Mouse (Mus musculus) liver, embryonic 11.5 days (tissue): ENCODE results near the gene Mettl23. TPM values are rescaled to one million over a fixed set of nuclear protein-coding genes. Genes with fewer than 3 reads are reported as not detected.
"Not testable (repeated sequence)": the region's sequence is repeated elsewhere in the genome, so short reads cannot be mapped to it uniquely, and the experiment has no call there.

Experiments
- ATAC-seq: fragments of 200-750 bp; cut with Nextera tagmentation; replicated peaks from 2 replicates; pipeline ENCODE4 v1.8.0; 2017; ENCODE audit warnings: moderate number of reproducible peaks, mild to moderate bottlenecking, moderate TSS enrichment, moderate library complexity; ENCODE audit not compliant: low FRiP score
- DNase-seq: peaks from one replicate; pipeline ENCODE4 v3.0.0-alpha.2; 2017; ENCODE audit warnings: low spot score
- H3K27ac ChIP-seq: fragments of 300-500 bp; sonication (generic); 2 replicates; pipeline ENCODE4 v1.5.1; 2014; ENCODE audit warnings: mild to moderate bottlenecking, low read depth, low read length, control low read depth
- H3K27me3 ChIP-seq: fragments of 300-500 bp; sonication (generic); replicated peaks from 2 replicates; pipeline ENCODE4 v1.6.1; 2014; ENCODE audit warnings: low read length, mixed read lengths; ENCODE audit not compliant: control insufficient read depth, insufficient read depth
- H3K36me3 ChIP-seq: fragments of 300-500 bp; sonication (generic); 2 replicates; pipeline ENCODE4 v1.6.1; 2014; ENCODE audit warnings: mild to moderate bottlenecking, low read length, moderate library complexity, mixed read lengths; ENCODE audit not compliant: control insufficient read depth, insufficient read depth
- H3K4me1 ChIP-seq: fragments of 300-500 bp; sonication (generic); replicated peaks from 2 replicates; pipeline ENCODE4 v1.6.1; 2014; ENCODE audit warnings: low read length, mixed read lengths; ENCODE audit not compliant: control insufficient read depth, insufficient read depth
- H3K4me2 ChIP-seq: fragments of 300-500 bp; sonication (generic); 2 replicates; pipeline ENCODE4 v1.6.1; 2014; ENCODE audit warnings: mild to moderate bottlenecking, control low read depth, moderate library complexity
- H3K4me3 ChIP-seq: fragments of 300-500 bp; sonication (generic); 2 replicates; pipeline ENCODE4 v1.5.1; 2014; ENCODE audit warnings: low read depth, low read length, control low read depth
- H3K9ac ChIP-seq: fragments of 300-500 bp; sonication (generic); 2 replicates; pipeline ENCODE4 v1.6.1; 2014; ENCODE audit warnings: low read depth, low read length, control low read depth
- H3K9me3 ChIP-seq: fragments of 300-500 bp; sonication (generic); 2 replicates; pipeline ENCODE4 v1.6.1; 2016; ENCODE audit warnings: low read length, inconsistent platforms, mixed read lengths; ENCODE audit not compliant: control insufficient read depth
- WGBS: fragments of 180-500 bp; shearing (Covaris S2); extraction: QIAGEN DNeasy Blood & Tissue Kit; methylation state at CpG from one replicate; pipeline ENCODE4 v1.1.7; 2014; 5-methylcytosine and 5-hydroxymethylcytosine counted together
- polyA plus RNA-seq: library from polyadenylated mRNA; unstranded; fragments of >200 nt; fragmentation: Nextera tagmentation; extraction: Ambion mirVana; gene quantifications from 2 replicates; pipeline ENCODE4 v1.2.1, GENCODE M21; 2014

Mettl23 gene
- polyA plus RNA-seq, 1 experiment from 2014 or later = 65.1 TPM

DNA sequence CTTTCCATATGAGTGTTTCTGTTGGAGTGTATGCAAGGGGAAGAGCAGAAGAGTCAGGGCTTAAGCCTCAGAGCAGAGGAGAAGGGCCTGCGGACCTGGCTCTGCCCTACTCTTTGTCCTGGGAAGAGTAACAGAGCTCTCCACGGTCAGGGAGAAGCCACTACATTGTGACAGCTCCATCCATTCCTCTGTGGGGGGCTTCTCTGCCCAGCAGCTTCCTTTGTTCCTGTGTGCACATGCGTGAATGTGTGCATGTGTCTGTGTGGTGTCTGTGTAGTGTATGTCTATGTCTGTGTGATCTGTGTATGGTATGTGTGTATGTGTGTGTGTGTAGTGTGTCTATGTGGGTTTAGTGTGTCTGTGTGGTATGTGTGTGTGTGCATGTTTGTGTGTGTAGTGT, 52.3 kb downstream of the Mettl23 start:
- Histone ChIP-seq H3K27ac (no peak overlapping the region), H3K9ac (no peak overlapping the region), H3K4me1 (no peaks in the 10 kb centered on the region), H3K36me3 (no peaks in the 10 kb centered on the region), H3K4me2 (no peak overlapping the region), H3K27me3 (peaks cover 3% of the 10 kb centered on the region; the same call in 1 of the 2 replicates), H3K4me3 (no peak overlapping the region), H3K9me3 (no peaks in the 10 kb centered on the region)
- 82% methylated on average over 3 of the region's 3 CpGs for WGBS
- ATAC-seq = no peak
- no peak for DNase-seq

DNA sequence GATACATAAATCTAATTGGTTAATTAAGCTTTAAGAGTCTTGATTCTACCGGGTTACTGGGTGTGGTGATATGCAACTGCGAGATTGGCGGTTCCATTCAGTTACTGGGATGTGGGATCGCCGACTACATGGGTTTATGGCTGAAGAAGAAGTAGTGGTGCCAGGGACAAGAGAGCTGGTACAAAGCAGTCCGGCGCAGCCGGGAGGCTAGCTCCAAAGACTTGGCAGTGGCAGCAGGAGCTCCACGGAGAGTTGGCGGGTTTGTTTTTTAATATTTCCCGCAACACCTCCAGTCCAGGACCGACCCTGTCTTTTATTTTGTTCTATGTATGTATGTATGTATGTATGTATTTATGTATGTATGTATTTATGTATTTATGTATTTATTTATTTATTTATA, 56.2 kb downstream of the Mettl23 start:
- Histone ChIP-seq H3K9ac (no peak overlapping the region), H3K4me3 (no peak overlapping the region), H3K27ac (no peak overlapping the region), H3K9me3 (no peaks in the 10 kb centered on the region), H3K36me3 (no peaks in the 10 kb centered on the region), H3K4me1 (no peaks in the 10 kb centered on the region), H3K27me3 (peaks cover 5% of the 10 kb centered on the region; the same call in 1 of the 2 replicates), H3K4me2 (no peak overlapping the region)
- ATAC-seq (no peak), DNase-seq (no peak)
- 90% methylated on average over 12 of the region's 12 CpGs for WGBS

DNA sequence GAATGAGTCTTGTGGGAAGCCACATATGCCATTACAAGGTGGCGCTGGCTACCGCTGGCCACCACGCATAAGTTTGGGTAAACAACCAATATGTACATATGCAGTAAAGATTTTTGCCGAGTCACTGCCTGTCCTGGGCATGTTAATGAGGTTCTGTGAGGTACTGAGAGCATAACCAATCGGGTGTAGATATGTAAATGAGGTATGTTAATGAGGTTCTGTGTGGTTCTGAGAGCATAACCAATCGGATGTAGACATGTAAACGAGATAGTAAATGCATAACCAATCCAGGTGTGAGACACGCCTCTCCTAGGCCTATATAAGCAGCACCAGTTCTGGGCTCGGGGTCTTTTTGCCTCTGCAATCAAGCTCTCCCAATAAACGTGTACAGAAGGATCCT, 59.5 kb downstream of the Mettl23 start:
- not testable (repeated sequence) for H3K9ac ChIP-seq, ATAC-seq, DNase-seq, H3K27ac ChIP-seq, H3K4me1 ChIP-seq, H3K4me2 ChIP-seq, H3K9me3 ChIP-seq, H3K4me3 ChIP-seq, H3K36me3 ChIP-seq
- H3K27me3 ChIP-seq = peaks cover 22% of the 10 kb centered on the region
- WGBS = 87% methylated on average over 10 of the region's 10 CpGs

Other genes starting within 250 kb of the Mettl23 start
- gene Rhbdf2, start 216.3 kb upstream of the Mettl23 start, polyA plus RNA-seq = 9.9 and 10.6 TPM in 2 replicates
- 0.62 and 0.74 TPM in 2 replicates for gene Prcd, start 189.7 kb upstream of the Mettl23 start, polyA plus RNA-seq
- gene Cygb, start 189.0 kb upstream of the Mettl23 start, polyA plus RNA-seq = 2.0 and 2.5 TPM in 2 replicates
- not detected in 2 replicates for gene St6galnac1, start 67.8 kb upstream of the Mettl23 start, polyA plus RNA-seq
- gene Mxra7, start 15.2 kb upstream of the Mettl23 start, polyA plus RNA-seq = 8.4 and 9.3 TPM in 2 replicates
- gene Jmjd6, start 171 bp downstream of the Mettl23 start, polyA plus RNA-seq = 93.1 and 102 TPM in 2 replicates
- 21.4 and 23.9 TPM in 2 replicates for gene Mfsd11, start 9.2 kb downstream of the Mettl23 start, polyA plus RNA-seq
- 931 and 939 TPM in 2 replicates for gene Srsf2, start 9.8 kb downstream of the Mettl23 start, polyA plus RNA-seq
- gene Mgat5b, start 75.6 kb downstream of the Mettl23 start, polyA plus RNA-seq = 0.27 and 0.39 TPM in 2 replicates